Mouse (Mus musculus): ENCODE data around the gene Col6a6.
A peak's percentile ranks its signal among the peaks of the same experiment; 100 is the strongest.
"Not testable (repeated sequence)": the region's sequence is repeated elsewhere in the genome, so short reads cannot be mapped to it uniquely, and the experiment has no call there.

Col6a6 gene

DNA sequence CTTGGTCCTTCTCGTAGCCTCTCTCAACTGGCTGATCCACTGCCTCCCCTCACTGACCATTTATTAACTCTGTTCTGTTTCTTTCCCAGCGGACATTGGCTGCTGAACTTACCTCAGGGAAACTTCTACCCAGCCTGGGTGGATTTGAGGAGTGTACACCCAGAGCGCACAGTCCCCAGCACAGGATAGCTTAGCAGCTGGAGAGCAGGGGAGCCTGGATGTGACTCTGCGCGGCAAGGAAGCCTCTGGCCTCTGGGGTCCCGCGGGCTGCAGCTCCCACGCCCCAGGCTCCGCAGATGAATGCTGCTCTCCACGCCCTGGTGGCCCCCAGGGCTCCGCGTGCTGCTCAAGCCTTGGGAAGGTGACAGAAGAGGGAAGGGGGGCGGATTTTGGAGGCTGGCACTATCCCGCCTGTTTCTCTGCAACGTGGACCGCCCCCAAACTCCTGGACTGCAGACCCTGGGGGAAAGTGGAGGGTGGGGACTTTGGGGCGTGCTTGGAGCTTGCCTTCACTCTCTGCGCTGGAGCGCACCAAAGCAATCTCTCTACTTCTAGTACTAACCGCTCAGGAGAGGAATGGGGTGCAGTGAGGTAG, at the start of gene Col6a6:
TSS of gene Col6a6 (minus strand) at position 370 of the 595 bp plus-strand sequence.
- no peak for DNase-seq (ENCODE audit: low read depth)

DNA sequence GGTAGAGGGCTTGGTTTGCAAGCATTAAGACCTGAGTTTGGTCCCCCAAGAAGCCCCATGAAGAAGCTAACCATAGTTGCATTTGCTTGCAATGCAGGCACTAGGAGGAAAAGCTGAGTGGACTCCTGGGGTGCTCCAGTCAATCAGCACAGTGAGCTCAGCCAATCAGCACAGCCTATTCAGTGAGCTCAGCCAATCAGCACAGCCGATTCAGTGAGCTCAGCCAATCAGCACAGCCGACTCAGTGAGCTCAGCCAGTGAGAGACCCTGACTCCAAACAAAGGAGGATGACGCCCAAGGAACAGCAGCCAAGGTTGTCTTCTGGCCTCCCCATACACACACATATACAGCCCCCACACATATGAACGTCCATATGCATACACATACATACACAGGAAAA, 48.2 kb upstream of the Col6a6 start:
- no peak for DNase-seq (ENCODE audit: low read depth)

DNA sequence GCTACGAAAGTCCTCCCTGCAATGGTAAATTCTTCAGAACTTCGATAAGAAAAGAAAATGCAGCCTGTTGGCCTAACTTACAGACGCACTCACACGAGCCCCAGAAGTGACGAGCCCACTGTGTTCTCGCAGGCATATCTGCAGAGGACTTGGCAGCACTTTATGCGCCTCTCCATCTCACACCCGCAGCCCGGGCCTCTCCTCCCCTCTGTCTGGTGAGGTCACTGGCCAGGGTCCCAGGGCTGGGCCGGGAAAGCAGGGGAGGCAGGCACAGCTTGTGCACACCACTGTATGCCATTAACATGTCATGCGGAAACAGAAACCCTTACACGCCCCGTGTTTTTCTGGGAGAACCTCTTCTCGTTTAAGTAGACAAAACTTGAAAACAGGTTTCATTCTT, 43.7 kb upstream of the Col6a6 start:
- DNase-seq (ENCODE audit: low read depth), result no peak

- peak; percentile 59 for DNase-seq (ENCODE audit: low read depth)
Observed at GRCm38 (mm10) chr9:105857773-105858172, 29.8 kb upstream of the Col6a6 start.

DNA sequence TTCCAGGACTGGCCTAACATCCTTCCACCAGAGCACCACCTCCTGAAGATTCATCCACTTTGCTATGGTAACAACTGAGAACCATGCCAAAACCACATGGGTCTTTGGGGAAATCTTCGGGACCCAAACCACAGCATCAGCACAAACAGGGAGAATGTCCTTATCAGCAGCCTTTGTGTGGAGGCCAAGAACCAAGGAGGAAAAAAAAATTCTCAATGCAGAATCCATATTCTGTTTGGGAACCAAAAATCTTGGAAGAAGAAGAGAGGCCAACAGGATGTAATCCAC, 24.8 kb upstream of the Col6a6 start:
- DNase-seq (ENCODE audit: low read depth), result no peak

GRCm38 (mm10) chr9:105852015-105852777, 24.2 kb upstream of the Col6a6 start:
- no peak for DNase-seq (ENCODE audit: low read depth)

DNA sequence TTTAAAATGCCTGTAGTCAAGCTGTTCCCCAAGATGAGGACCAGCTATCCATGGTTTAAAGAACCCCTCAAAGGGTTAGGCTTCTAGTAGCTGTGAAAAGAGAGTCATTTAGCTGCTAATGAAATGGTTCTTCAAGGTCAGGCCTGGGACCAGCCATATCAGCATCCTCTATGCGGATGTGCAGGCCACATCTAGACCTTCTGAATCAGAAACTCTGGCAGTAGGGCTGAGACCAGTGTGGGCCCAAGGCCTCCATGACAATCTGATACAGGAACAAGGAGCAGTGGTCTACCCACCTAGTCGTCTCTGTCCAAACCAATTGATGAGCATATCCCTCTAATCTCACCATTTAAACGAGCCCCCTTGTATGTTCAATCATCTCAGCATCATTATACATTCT, 23.1 kb upstream of the Col6a6 start:
- DNase-seq (ENCODE audit: low read depth), result no peak

GRCm38 (mm10) chr9:105848396-105848795, 20.4 kb upstream of the Col6a6 start:
- DNase-seq (ENCODE audit: low read depth), result no peak

GRCm38 (mm10) chr9:105847261-105847660, 19.3 kb upstream of the Col6a6 start:
- no peak for DNase-seq (ENCODE audit: low read depth)

DNA sequence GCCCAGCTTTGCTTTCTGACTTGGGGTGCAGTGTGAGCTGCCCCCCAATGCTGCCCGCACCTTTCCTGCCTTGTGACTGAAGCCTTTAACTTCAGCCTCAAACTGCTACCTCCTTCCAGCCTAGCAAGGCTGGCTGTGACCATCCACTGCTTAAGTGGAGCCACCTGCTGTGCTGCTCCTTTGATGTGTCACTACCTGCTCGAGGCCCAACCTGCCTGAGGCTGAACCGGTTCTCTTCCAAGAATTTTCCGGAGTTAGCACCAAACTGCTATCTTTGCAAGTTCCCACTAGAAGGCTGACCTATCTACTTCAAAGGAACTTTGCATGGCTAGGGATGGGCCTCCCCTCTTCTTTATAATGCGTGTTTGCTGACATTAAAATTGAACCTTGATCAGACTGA, 13.4 kb upstream of the Col6a6 start:
- DNase-seq (ENCODE audit: low read depth), result not testable (repeated sequence)

DNA sequence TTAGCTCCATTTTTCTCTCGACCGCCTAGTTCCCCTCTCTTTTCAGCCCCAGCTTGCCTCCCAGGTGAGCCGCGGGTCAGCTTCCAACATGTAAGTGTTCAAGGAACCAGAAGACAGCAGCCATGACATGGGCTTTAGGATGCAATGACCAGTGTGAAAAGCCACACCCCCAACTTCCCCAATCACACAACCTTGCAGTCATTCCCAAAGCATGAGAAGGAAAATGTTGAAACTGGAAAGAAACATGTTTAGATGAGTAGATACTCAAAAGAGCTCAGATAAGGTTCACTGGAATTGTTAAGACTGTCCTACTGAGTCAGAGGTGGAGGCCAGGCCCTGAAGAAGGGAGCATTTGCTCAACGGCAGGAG, 11.2 kb upstream of the Col6a6 start:
- no peak for DNase-seq (ENCODE audit: low read depth)

DNA sequence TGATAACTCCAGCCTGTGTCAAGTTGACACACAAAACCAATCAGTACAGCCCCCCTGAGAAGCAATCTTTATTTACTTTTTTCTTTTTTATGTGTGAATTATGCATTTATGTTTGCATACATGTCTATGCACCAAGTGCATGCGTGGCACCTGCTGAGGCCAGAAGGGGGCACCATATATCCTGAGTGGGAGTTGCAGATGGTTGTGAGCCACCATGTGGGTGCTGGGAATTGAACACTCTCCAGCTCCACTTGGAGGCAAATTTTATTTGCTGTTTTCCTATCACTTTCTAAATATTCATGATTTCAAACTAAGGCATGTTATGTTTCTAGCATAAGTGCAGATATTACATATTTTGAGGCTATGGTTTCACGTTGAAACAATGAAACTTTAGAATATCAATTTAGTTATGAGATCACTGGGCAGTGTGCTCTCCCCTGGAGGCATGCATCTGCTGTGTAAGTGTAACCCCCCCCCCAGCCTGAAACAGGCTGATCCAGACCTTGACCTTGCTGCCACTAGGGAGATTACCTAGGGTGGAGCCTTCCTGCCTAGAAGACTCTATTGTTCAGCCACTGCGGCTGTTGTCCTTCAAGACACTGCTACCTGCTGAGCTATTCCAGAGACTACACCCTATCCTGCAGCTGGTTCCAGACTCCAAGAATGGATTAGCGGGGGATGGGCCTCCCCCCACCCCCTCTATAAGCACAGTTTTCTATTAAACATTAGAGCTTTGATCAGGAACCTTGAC, 10.6 kb upstream of the Col6a6 start:
- DNase-seq (ENCODE audit: low read depth), result no peak

- DNase-seq (ENCODE audit: low read depth), result no peak
Observed at GRCm38 (mm10) chr9:105835587-105835986, 7.6 kb upstream of the Col6a6 start.

GRCm38 (mm10) chr9:105834799-105835198, 6.8 kb upstream of the Col6a6 start:
- no peak for DNase-seq (ENCODE audit: low read depth)

- DNase-seq (ENCODE audit: low read depth), result no peak
Observed at GRCm38 (mm10) chr9:105831291-105831690, 3.3 kb upstream of the Col6a6 start.

DNA sequence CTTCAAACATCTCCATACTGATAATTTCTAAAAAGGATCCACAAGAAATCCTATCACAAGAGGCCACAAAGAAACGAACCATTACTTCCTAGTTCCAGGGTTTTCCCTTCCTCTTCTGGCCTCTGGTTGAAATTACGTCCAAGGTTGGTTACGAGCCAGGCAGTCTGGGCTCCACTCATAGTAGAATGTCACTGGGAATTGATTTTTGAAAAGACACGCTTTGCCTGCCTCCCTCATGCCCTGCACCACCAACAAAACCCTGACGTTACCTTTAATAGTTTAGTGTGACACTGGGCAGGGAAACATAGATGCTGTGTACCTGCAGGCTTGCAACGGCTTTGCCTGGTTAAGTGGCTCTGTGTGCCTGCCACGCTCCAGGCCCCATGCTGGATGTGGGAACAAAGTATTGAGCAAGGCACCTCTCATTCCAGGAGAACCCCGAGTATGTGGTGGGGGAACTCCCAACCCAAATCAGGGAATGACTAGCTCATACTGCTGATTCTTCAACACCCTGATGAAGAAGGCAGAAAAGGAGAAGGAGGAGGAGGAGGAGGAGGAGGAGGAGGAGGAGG, 798 bp downstream of the Col6a6 start:
- DNase-seq (ENCODE audit: low read depth), result no peak

GRCm38 (mm10) chr9:105820711-105821110, 7.2 kb downstream of the Col6a6 start:
- no peak for DNase-seq (ENCODE audit: low read depth)

GRCm38 (mm10) chr9:105819155-105819709, 8.7 kb downstream of the Col6a6 start:
- DNase-seq (ENCODE audit: low read depth), result no peak

DNA sequence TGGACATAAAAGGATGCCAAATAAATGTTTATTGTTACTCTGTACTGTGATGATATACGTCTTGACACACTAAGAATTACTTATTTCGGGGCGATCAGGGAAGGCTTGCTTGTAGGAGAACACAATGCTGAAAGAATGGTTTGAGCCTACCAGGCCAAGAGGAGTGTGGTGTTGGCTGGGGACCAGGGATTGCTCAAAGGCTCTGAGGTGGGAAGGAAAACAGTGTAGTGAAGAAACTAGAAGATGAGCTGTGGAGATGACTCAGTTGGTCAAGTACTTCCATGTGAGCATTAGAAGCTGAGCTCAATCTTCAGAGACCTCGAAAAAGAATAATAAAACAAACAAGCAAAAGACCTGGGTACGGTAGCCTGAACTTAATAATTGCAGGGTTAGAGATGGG, 13.5 kb downstream of the Col6a6 start:
- no peak for DNase-seq (ENCODE audit: low read depth)

- DNase-seq (ENCODE audit: low read depth), result no peak
Observed at GRCm38 (mm10) chr9:105811458-105811857, 16.5 kb downstream of the Col6a6 start.

- DNase-seq (ENCODE audit: low read depth), result no peak
Observed at GRCm38 (mm10) chr9:105808920-105809505, 18.9 kb downstream of the Col6a6 start.

- no peak for DNase-seq (ENCODE audit: low read depth)
Observed at GRCm38 (mm10) chr9:105803416-105803815, 24.5 kb downstream of the Col6a6 start.

All from induced T-regulatory cell, adult 2 months (primary cell).